Mouse (Mus musculus): Measurements from ENCODE around the gene Fadd. TPM values are rescaled to one million over a fixed set of nuclear protein-coding genes. Genes with fewer than 3 reads are reported as not detected.

The Fadd gene
- total RNA-seq, 1 experiment from 2014 or later = 17.1 TPM

- no peak for DNase-seq
Observed at GRCm38 (mm10) chr7:144577876-144578275, 4.4 kb downstream of the Fadd start.

- DNase-seq = no peak
Observed at GRCm38 (mm10) chr7:144572234-144572633, 10.0 kb downstream of the Fadd start.

GRCm38 (mm10) chr7:144571598-144571997 is 10.7 kb downstream of the Fadd start:
- DNase-seq = no peak

GRCm38 (mm10) chr7:144569428-144569827 is 12.8 kb downstream of the Fadd start:
- DNase-seq = peak; percentile 20

GRCm38 (mm10) chr7:144568091-144568490 is 14.2 kb downstream of the Fadd start:
- no peak for DNase-seq

GRCm38 (mm10) chr7:144566921-144567682 is 15.2 kb downstream of the Fadd start:
- no peak for DNase-seq

GRCm38 (mm10) chr7:144563456-144564155 is 18.7 kb downstream of the Fadd start:
- no peak for DNase-seq

- DNase-seq = no peak
Observed at GRCm38 (mm10) chr7:144562016-144562415, 20.2 kb downstream of the Fadd start.

GRCm38 (mm10) chr7:144560594-144560993 is 21.7 kb downstream of the Fadd start:
- no peak for DNase-seq

- no peak for DNase-seq
Observed at GRCm38 (mm10) chr7:144558552-144558951, 23.7 kb downstream of the Fadd start.

- no peak for DNase-seq
Observed at GRCm38 (mm10) chr7:144554123-144554472, 28.2 kb downstream of the Fadd start.

- peak; percentile 100 for DNase-seq
Observed at GRCm38 (mm10) chr7:144553237-144554122, 28.8 kb downstream of the Fadd start, which contains the start of gene Ppfia1. Gene Ppfia1 (minus strand): TSS chr7:144553729.

- DNase-seq = no peak
Observed at GRCm38 (mm10) chr7:144552274-144552673, 30.0 kb downstream of the Fadd start.

- DNase-seq = no peak
Observed at GRCm38 (mm10) chr7:144550811-144551210, 31.5 kb downstream of the Fadd start.

- DNase-seq = no peak
Observed at GRCm38 (mm10) chr7:144549904-144550566, 32.2 kb downstream of the Fadd start.

GRCm38 (mm10) chr7:144545231-144545630 is 37.0 kb downstream of the Fadd start:
- DNase-seq = no peak

- DNase-seq = no peak
Observed at GRCm38 (mm10) chr7:144541351-144541750, 40.9 kb downstream of the Fadd start.

- no peak for DNase-seq
Observed at GRCm38 (mm10) chr7:144539146-144539545, 43.1 kb downstream of the Fadd start.

- DNase-seq = no peak
Observed at GRCm38 (mm10) chr7:144538030-144538644, 44.1 kb downstream of the Fadd start.

GRCm38 (mm10) chr7:144536367-144536766 is 45.9 kb downstream of the Fadd start:
- no peak for DNase-seq

GRCm38 (mm10) chr7:144534773-144535172 is 47.5 kb downstream of the Fadd start:
- DNase-seq = no peak

Data from adrenal gland, postnatal 25 days (tissue).